Mouse (Mus musculus) liver (tissue): Measurements from ENCODE around the gene Cnot3.
"Not testable (repeated sequence)": the region's sequence is repeated elsewhere in the genome, so short reads cannot be mapped to it uniquely, and the experiment has no call there.

ENCODE experiments used
- DNase-seq: peaks from one replicate; pipeline ENCODE4 v3.0.0-alpha.2; 2020; ENCODE audit warnings: mixed read lengths

Cnot3 gene

DNA sequence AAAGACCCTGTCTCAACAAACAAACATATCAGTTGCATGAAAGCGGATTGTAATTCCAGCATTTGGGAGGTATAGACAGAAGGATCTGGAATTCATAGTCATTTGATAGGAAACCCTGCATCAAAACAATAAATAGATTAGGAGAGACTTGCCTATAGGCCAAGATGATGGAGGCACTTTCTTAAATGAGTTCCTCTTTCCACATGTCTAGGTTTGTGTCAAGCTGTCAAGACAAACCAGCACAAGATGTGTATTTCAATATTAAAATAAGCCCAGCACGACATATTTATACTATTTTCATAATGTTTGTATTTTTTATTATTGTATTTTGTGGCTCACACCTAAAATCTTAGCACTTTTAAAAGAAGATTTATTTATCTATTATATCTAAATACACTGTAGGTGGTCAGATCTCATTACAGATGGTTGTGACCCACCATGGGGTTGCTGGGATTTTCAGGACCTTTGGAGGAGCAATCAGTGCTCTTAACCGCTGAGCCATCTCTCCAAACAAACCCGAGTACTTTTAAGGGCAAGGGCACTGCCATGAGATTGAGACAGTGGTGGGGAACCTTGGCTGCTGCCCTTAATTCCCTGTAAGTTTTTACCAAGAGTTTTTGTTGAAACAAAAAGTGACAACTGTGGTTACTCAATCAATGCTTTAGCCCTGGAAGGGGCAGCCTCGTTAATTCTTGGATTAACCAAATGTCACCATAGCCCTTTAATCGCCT lies 58.2 kb downstream of the Cnot3 start:
- no peak for DNase-seq

DNA sequence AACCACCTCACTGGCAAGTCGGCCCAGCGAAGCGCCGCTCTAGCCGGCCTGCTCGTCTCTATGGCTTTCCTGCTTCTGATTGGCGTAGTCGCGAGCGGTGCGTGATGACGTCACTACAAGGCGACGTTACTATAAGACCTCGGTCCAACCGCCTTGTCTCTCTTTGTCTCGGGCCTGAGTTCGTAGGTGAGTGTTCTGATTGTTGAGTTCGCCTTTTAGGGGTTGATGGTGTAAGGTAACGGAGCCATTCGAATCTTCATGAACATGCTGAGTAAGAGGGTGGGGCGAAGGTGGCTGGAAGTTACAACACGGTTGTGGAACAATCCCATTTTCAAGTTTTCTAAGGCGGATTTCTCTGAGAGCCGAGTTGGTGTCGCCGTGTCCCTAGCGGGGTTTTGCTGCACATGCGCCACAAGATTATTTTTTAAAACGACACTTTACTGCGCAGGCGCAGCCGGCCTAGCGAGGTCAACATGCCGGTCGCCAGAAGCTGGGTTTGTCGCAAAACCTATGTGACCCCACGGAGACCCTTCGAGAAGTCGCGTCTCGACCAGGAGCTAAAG lies 58.9 kb downstream of the Cnot3 start, which contains the start of gene Rps9:
Gene Rps9, plus strand, starts transcription at position 115 of the 563 bp plus-strand sequence.
- peak; percentile 95 for DNase-seq

DNA sequence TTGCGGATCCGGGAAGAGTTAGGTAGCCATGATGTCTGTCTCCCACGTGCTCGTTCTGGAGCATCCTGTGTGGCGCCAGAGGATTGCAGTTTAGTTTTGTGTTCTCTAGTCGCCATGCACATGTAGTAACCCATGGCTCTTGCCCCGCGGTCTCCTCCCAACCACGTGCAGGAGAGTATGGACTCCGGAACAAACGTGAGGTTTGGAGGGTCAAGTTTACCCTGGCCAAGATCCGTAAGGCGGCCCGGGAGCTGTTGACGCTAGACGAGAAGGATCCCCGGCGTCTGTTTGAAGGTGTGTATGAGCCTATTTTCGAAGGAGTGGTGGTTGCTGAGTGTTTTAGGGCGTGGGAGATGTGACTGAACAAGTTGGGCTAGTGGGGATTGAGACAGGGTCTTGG lies 59.4 kb downstream of the Cnot3 start:
- peak; percentile 39 for DNase-seq

DNA sequence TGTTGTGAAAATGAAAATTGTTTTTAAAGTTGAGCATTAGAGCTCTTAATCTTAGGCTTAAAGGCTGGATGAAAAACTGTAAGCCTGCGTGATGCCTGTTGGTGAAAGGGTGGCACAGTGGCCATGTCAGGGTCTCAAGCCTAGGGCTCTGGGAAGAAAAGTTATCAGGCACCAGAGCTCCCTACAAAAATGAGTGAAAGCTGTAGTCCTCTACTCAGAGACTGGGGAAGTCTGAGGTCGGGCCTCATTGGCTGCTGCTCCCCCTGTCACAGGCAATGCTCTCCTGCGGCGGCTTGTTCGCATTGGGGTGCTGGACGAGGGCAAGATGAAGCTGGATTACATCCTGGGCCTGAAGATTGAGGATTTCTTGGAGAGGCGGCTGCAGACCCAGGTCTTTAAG lies 60.4 kb downstream of the Cnot3 start:
- DNase-seq: not testable (repeated sequence)

DNA sequence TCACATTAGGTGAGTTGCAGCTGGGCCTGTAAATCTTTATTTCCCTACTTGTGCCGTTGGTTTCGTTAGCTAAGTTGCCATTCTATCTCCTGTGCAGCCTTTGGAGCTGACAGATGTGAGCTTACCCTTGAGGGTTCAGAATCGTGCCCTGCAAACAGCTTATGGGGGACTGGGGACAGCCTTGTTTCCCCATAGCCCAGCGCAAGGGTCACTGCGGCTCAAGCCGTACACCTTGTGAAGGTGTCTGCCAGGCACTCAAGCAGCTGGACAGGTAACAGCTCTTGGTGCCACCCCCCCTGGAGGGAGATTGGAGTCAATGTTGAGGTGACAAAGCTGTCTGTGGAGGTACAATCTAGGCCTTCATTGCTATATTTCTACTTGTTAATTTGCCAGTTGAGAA lies 60.8 kb downstream of the Cnot3 start:
- no peak for DNase-seq

DNA sequence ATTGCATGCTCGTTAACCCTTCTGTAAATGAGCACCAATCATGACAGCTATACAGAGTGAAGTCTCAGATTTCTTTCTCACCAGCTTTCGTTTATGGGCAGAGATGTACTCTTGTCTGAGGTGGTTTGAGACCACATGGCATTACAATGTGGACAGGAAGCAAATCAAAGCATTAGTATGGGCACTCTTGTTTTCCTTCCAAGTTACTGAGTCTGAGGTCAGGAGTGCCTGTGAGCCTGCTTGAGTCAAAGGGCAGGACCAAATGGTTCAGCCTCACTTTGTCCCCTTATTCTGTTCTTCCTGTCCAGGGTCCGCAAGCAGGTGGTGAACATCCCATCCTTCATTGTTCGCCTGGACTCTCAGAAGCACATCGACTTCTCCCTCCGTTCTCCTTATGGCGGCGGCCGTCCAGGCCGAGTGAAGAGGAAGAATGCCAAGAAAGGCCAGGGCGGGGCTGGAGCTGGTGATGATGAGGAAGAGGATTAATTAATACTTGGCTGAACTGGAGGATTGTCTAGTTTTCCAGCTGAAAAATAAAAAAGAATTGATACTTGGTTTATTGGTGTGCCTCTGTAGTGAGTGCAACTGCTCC lies 61.4 kb downstream of the Cnot3 start:
- DNase-seq: no peak

DNA sequence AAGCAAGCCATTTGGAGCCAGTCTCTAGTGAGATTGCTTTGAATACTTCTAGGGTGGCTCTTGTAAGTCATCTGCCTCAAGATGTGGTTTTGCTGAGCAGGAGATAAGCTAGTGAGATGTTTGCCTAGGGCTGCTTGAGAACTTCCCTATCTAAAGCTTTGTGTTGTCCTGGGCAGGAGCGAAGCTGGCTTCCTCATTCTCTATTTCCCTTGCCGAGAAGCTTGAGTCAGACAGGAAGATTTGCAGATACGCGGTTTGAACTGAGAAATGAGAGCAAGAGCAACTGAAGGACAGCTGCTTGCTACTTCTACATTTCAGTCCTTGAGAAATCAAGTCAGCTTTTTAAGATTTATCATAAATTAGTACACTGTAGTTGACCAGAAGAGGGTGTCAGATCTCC lies 62.0 kb downstream of the Cnot3 start:
- peak; percentile 29 for DNase-seq

DNA sequence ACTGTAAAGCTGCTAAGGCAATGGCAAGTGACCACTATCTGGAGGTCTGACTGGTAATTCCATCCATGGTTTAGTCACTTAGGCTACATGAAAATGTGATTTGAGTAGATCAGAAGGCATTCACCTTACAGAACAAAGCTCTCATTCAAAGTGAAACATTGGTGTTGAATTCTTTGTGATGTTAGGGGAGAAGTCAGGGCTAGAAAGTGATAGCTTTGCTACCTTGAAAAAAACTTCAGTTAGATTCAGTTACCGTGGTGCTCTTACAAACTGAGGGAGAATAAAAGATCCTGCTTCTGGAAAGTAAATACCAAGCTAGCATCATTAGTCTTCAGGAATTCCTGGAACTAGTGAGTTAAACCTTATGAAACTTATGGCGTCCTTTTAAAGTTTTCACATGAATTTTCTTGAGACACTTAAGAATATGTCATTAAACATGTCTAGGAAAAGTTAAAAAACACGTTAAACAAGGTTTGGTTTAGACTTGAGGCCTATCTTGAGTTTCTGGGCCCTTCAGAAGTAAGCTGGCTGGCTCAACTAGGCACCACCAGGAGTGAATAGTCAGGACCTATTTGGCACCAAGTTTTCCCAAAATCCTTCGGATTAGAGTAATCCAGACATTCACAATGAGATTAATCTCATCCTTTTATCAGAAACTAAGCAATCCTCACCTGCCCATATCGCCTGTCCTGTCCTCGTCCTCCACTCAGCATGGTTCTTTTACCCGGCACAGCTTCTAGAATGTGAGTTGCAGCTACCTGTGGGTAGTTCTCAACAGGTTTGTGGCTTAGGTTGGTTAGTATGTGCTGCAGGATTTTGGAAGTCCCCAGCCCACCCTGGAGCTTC lies 62.7 kb downstream of the Cnot3 start:
- no peak for DNase-seq

DNA sequence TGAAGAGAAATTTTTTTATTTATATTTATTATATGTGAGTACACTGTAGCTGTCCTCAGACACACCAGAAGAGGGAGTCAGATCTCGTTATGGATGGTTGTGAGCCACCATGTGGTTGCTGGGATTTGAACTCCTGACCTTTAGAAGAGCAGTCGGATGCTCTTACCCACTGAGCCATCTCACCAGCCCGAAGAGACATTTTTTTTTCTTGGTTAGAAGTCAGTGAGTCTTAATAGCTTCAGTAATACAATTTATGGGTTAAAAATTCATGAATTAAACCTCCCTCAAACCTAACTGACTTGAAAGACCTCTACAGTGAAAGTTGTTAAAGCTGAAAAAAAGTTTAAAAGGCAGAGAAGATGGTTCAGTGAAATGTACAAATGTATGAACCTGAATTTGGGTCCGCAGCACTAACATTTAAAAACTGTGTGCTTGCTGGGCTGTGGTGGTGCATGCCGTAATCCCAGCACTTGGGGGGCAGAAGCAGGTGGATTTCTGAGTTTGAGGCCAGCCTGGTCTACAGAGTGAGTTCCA lies 63.4 kb downstream of the Cnot3 start:
- DNase-seq: not testable (repeated sequence)

DNA sequence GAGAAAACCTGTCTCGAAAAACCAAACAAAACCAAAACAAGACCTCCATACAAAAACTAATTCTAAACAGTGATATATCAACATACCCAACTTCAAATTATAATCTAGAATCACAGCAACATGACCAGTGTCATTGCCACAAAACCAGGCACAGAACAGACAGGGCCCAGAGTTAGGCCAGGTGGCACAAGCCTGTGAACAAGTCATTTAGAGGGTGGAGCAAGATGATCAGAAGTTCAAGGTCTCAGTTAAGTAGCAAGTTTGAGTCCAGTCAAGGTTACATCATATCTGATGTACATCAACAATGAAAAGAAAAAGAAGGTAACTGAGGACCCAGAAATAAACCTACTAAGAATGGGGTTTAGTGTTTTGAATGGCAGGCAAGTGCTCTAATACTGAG lies 63.9 kb downstream of the Cnot3 start:
- no peak for DNase-seq
